Comparison of ENCODE assay signal across 8 mouse cellular contexts in the genomic region with DNA sequence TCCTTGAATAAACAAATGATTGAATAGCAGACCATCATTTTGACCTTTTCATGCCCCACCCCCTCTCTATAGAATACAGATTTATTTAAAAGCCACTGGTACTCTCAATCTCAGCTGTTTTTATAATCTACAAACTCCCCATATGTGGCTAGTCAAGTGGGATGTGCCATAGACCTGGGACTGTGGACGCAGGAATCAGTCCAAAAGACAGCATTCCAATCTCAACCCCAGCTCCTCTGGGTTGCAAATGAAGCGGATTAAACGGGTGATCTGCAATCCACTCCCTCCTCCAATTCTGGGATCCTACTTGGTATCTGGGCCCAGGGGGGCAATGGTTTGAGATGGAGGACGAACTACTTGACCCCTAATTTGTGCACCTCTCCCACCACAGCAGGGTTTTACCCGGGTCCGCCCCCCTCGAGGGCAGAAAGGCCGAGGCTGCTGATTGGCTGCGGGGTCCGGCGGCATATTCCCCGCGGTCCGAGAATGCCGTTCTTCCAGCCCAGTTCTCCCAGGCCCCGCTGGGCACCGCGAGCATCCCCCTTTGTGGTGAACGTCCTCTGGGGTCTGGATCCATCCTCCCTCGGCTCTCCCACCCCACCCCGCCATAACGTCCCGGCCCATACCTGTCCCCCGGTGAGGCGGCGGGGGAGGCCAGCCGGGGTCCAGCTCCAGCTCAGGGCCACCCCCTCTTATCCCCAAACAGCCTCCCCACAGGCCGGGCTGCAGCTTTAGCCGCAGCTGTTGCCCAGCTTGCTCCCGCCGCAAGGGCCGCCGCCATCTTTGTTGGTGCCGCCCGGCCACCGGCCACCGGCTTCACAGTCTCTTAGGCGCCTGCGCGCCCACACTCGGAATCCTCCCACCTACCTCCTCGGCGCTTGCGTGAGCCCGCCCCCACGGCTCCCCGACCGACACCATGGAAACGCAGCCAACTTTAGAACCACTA. TPM values are rescaled to one million over a fixed set of nuclear protein-coding genes. Genes with fewer than 3 reads are reported as not detected.
DNase-seq lines count a peak whose midpoint lies in the region; ATAC-seq and TF ChIP-seq lines count a peak whose summit lies in the region.

A gene (minus strand): TSS at position 856 of the 946 bp plus-strand sequence.

- H3K9ac ChIP-seq in lung, postnatal 0 days (replicated peaks; ENCODE audit: low read depth), result peak within 1 kb of the TSS; percentile 84

- DNase-seq in MEL-GATA-1-ER (ENCODE audit: extremely low read depth, low read depth), result peak; percentile 66
- peak; percentile 92 for DNase-seq in cerebellum, adult 8-10 months
- DNase-seq in hindbrain, embryonic 10.5 days (ENCODE audit: low spot score), result peak; percentile 94
- peak; percentile 96 for DNase-seq in layer of hippocampus, adult 9-11 months
- peak; percentile 97 for DNase-seq in lung, postnatal 0 days (ENCODE audit: low spot score)
- peak; percentile 91 for DNase-seq in ovary, postnatal 14 days (ENCODE audit: low spot score)
- peak; percentile 95 for DNase-seq in thymus, postnatal 14 days

- H3K36me3 ChIP-seq in hindbrain, embryonic 10.5 days, result peaks cover 76% of the 10 kb centered on the region
- H3K36me3 ChIP-seq in lung, postnatal 0 days (ENCODE audit: insufficient read depth, low read length), result 0 out of 2 replicates have a peak, but pooled peaks cover 3% of the 10 kb centered on the region

- H3K9me3 ChIP-seq in hindbrain, embryonic 10.5 days, result no peaks in the 10 kb centered on the region
- no peaks in the 10 kb centered on the region for H3K9me3 ChIP-seq in lung, postnatal 0 days (ENCODE audit: low read length)

- under 1% methylated on average over 49 of the region's 49 CpGs for WGBS in hindbrain, embryonic 10.5 days
- under 1% methylated on average over 43 of the region's 49 CpGs for WGBS in lung, postnatal 0 days

- no peak for TF ChIP-seq EP300 in lung, postnatal 0 days (IDR thresholded peaks at IDR 0.05)

- H3K4me2 ChIP-seq in lung, postnatal 0 days (replicated peaks; ENCODE audit: low read depth, low read length), result peak within 1 kb of the TSS; percentile 81

- H3K4me3 ChIP-seq in hindbrain, embryonic 10.5 days, result peak within 1 kb of the TSS; percentile 96
- peak within 1 kb of the TSS; percentile 81 for H3K4me3 ChIP-seq in lung, postnatal 0 days (ENCODE audit: low read depth, low read length)

- ATAC-seq in frontal cortex, adult (ENCODE audit: low TSS enrichment), result peak; percentile 90
- peak; percentile 98 for ATAC-seq in lung, postnatal 0 days

- H3K27ac ChIP-seq in hindbrain, embryonic 10.5 days, result peak within 1 kb of the TSS; percentile 100
- H3K27ac ChIP-seq in lung, postnatal 0 days (ENCODE audit: low read length), result peak within 1 kb of the TSS; percentile 77

- peaks cover 37% of the 10 kb centered on the region for H3K4me1 ChIP-seq in hindbrain, embryonic 10.5 days (replicated peaks)
- H3K4me1 ChIP-seq in lung, postnatal 0 days (ENCODE audit: insufficient read depth, low read depth, low read length), result no peaks in the 10 kb centered on the region

- no peaks in the 10 kb centered on the region for H3K27me3 ChIP-seq in hindbrain, embryonic 10.5 days (ENCODE audit: insufficient read depth, poor library complexity, severe bottlenecking)
- H3K27me3 ChIP-seq in lung, postnatal 0 days (replicated peaks; ENCODE audit: insufficient read depth, low read length), result no peaks in the 10 kb centered on the region

- 0 out of 2 replicates have a peak, but pooled peaks have one; percentile 12 for TF ChIP-seq CTCF in lung, postnatal 0 days (IDR thresholded peaks at IDR 0.05)

RNA-seq across cellular contexts. Expression of the gene that starts here (rescaled TPM):
- 95.6 and 111 TPM in 2 replicates for polyA plus RNA-seq in hindbrain, embryonic 10.5 days (2016; fragmentation: Nextera tagmentation; extraction: Ambion mirVana)
- polyA plus RNA-seq in lung, postnatal 0 days (2015; fragmentation: Nextera tagmentation; extraction: Ambion mirVana), result 38.3 and 40.9 TPM in 2 replicates

Comparison
In these comparisons a context has a peak if more than half of its experiments do, and no peak if none do; other contexts are left out.
1. Peak in every context shown above with its lines: DNase-seq, ATAC-seq, H3K4me3 ChIP-seq and H3K27ac ChIP-seq.